Mouse (Mus musculus): Measurements from ENCODE around the gene Fbxo47. TPM values are rescaled to one million over a fixed set of nuclear protein-coding genes. Genes with fewer than 3 reads are reported as not detected.
A peak's percentile ranks its signal among the peaks of the same experiment; 100 is the strongest.

Gene Fbxo47
- polyA plus RNA-seq, 1 experiment from 2014 or later: 0.45 TPM

DNA sequence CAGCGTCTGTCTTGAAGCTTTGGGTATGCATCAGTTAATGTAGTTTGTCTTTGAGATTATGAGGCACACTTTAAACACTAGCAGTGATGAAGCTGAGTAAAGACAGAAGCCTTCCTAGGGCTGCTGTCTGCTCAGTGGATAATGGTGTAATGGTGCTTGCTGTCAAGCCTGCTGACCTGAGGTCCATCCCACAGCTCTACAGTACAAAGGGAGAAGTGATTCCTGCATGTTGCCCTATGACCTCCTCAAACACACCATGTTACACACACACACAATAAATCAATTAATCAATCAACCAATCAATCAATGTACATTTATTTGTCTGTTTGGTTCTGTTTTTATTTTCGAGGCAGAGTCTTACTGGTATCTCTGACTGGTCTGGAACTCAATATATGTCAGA, 21.8 kb downstream of the Fbxo47 start:
- Histone ChIP-seq H3K4me1 (ENCODE audit: insufficient read depth, low read length) (no peaks in the 10 kb centered on the region), H3K4me2 (replicated peaks; ENCODE audit: low read depth, low read length) (no peak overlapping the region), H3K36me3 (ENCODE audit: insufficient read depth, low read length) (no peaks in the 10 kb centered on the region), H3K4me3 (ENCODE audit: low read length) (no peak overlapping the region), H3K27ac (ENCODE audit: low read length) (no peak overlapping the region), H3K27me3 (ENCODE audit: insufficient read depth, low read length) (no peaks in the 10 kb centered on the region), H3K9me3 (ENCODE audit: low read length) (no peaks in the 10 kb centered on the region), H3K9ac (replicated peaks; ENCODE audit: low read length) (no peak overlapping the region)
- ATAC-seq (ENCODE audit: low FRiP score, low TSS enrichment): no peak
- WGBS: 86% methylated on average over 2 of the region's 2 CpGs

DNA sequence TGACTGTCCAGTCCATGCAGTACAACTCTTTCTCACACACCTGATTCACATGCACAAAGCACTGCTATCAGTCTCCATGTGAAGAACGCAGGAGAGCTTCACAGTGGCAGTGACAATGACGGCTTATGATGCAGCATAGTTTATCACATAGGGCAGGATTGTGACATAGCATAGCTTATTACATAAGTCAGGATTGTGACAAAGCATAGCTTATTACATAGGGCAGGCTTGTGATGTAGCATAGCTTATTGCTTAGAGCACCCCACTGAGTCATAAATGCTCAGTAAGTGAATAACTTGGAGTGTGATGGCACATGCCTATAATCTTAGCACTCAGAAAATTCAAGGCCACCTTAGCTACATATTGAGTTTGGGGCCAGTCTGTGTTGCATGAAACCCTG, 28.5 kb downstream of the Fbxo47 start:
- no peak overlapping the region for H3K4me3 ChIP-seq (ENCODE audit: low read length)
- no peak overlapping the region for H3K4me2 ChIP-seq (replicated peaks; ENCODE audit: low read depth, low read length)
- no peak for ATAC-seq (ENCODE audit: low FRiP score, low TSS enrichment)
- H3K27ac ChIP-seq (ENCODE audit: low read length): no peak overlapping the region
- no peaks in the 10 kb centered on the region for H3K27me3 ChIP-seq (ENCODE audit: insufficient read depth, low read length)
- no peaks in the 10 kb centered on the region for H3K9me3 ChIP-seq (ENCODE audit: low read length)
- WGBS: 87% methylated on average over 2 of the region's 2 CpGs
- H3K36me3 ChIP-seq (ENCODE audit: insufficient read depth, low read length): no peaks in the 10 kb centered on the region
- no peak overlapping the region for H3K9ac ChIP-seq (replicated peaks; ENCODE audit: low read length)
- H3K4me1 ChIP-seq (ENCODE audit: insufficient read depth, low read length): no peaks in the 10 kb centered on the region

DNA sequence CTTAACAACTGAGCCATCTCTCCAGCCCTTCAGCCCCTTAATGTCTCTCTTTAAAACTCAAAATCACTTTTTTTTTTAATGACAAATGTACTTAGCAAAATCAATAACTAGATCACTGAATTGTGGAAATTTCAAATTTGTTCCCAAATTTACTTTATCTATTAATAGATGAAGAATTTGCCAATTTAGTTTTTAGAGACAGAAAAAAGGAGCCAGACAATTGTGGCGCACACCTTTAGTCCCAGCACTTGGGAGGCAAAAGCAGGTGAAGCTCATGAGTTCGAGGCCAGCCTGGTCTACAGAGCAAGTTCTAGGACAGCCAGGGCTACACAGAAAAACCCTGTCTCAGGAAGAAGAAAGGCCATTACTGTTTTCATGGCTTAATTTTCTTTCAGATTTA, 32.4 kb downstream of the Fbxo47 start:
- no peaks in the 10 kb centered on the region for H3K36me3 ChIP-seq (ENCODE audit: insufficient read depth, low read length)
- no peaks in the 10 kb centered on the region for H3K9me3 ChIP-seq (ENCODE audit: low read length)
- WGBS: 88% methylated on average over 2 of the region's 2 CpGs
- H3K27me3 ChIP-seq (ENCODE audit: insufficient read depth, low read length): no peaks in the 10 kb centered on the region
- no peak overlapping the region for H3K4me3 ChIP-seq (ENCODE audit: low read length)
- no peak for ATAC-seq (ENCODE audit: low FRiP score, low TSS enrichment)
- no peak overlapping the region for H3K27ac ChIP-seq (ENCODE audit: low read length)
- H3K4me2 ChIP-seq (replicated peaks; ENCODE audit: low read depth, low read length): no peak overlapping the region
- no peak overlapping the region for H3K9ac ChIP-seq (replicated peaks; ENCODE audit: low read length)
- H3K4me1 ChIP-seq (ENCODE audit: insufficient read depth, low read length): no peaks in the 10 kb centered on the region

DNA sequence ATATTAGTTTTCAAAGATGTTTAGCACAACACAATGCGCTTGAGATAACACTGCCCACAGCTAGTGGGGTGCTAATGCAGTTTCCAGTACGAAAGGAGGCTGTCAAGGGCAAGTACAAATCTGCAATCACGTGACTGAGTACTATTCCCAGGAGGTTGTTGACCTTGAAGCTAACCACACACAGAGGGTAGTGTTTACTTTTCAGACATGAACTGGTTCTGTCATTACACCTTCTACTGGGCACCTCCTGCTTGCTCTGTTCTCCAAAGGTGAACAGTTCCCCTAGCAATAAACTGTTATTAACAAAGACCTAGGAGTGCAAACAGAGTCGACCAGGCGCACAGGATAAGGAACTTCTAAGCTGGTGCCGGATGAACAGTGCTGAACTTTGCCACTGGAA, 33.6 kb downstream of the Fbxo47 start:
- Histone ChIP-seq H3K36me3 (ENCODE audit: insufficient read depth, low read length) (no peaks in the 10 kb centered on the region), H3K4me1 (ENCODE audit: insufficient read depth, low read length) (no peaks in the 10 kb centered on the region), H3K27me3 (ENCODE audit: insufficient read depth, low read length) (no peaks in the 10 kb centered on the region), H3K4me2 (replicated peaks; ENCODE audit: low read depth, low read length) (no peak overlapping the region), H3K9ac (replicated peaks; ENCODE audit: low read length) (no peak overlapping the region), H3K4me3 (ENCODE audit: low read length) (no peak overlapping the region), H3K9me3 (ENCODE audit: low read length) (no peaks in the 10 kb centered on the region), H3K27ac (ENCODE audit: low read length) (no peak overlapping the region)
- ATAC-seq (ENCODE audit: low FRiP score, low TSS enrichment): no peak
- 48% methylated on average over 6 of the region's 6 CpGs for WGBS

DNA sequence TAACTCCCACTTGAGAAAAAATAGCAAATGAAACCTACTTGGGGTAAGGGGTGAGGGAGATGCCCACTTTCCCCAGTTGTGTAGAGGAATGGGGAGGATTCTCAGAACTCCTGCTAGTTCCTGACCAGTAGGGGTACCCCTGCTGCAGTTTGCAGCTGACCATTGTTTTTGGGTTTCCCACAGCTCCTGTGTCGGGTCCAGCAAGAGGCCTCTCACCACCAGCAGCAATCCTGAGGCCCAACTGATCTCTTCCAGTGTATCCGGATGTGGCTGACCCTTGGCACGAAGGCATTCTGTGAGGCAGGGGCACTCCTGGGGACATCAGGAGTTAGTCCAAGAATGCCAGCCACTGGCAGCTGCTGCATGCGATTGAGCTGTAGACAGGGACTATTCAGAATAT, 42.0 kb downstream of the Fbxo47 start:
- 56% methylated on average over 4 of the region's 4 CpGs for WGBS
- Histone ChIP-seq H3K36me3 (ENCODE audit: insufficient read depth, low read length) (peaks cover 5% of the 10 kb centered on the region; the same call in 1 of the 2 replicates), H3K27ac (ENCODE audit: low read length) (0 out of 2 replicates have a peak overlapping the region, but pooled peaks have one; percentile 38), H3K4me2 (replicated peaks; ENCODE audit: low read depth, low read length) (peak overlapping the region; percentile 69; the same call in 1 of the 2 replicates), H3K9me3 (ENCODE audit: low read length) (no peaks in the 10 kb centered on the region), H3K4me1 (ENCODE audit: insufficient read depth, low read length) (peaks cover 9% of the 10 kb centered on the region), H3K9ac (replicated peaks; ENCODE audit: low read length) (peak overlapping the region; percentile 26; the same call in 1 of the 2 replicates), H3K4me3 (ENCODE audit: low read length) (no peak overlapping the region), H3K27me3 (ENCODE audit: insufficient read depth, low read length) (no peaks in the 10 kb centered on the region)
- ATAC-seq (ENCODE audit: low FRiP score, low TSS enrichment): no peak

DNA sequence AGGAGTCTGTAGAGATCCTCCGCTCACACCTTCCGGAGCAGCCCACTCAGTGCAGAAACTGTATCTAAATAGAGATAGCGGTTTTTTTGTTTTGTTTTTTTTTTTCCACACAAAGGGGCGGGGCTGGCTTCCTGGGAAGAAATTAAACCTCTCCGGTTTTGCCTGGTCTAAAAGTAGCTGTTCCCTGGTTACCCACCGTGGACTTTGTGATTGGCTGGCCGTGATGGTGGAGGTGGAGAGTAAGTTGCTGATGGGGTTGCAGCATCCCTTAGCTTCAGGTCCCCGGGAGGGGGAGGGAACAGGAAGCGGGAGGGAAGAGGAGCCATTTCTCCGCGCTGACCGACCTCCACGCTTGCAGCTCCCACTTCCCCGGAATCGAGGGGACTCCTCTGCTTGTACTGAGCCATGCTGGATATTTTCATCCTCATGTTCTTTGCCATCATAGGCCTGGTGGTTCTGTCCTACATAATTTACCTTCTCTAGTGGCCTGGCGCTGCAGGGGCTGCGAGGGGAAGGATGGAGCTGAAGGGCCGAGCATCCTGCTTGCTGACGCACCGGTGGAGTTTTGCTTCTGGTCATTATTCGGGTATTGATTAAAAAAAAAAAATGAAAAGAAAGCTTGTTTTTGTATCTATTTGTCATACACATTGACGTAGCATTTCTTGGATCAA, 42.8 kb downstream of the Fbxo47 start:
- Histone ChIP-seq H3K4me2 (replicated peaks; ENCODE audit: low read depth, low read length) (peak overlapping the region; percentile 69), H3K27ac (ENCODE audit: low read length) (peak overlapping the region; percentile 85), H3K27me3 (ENCODE audit: insufficient read depth, low read length) (no peaks in the 10 kb centered on the region), H3K9ac (replicated peaks; ENCODE audit: low read length) (peak overlapping the region; percentile 68), H3K9me3 (ENCODE audit: low read length) (no peaks in the 10 kb centered on the region), H3K4me3 (ENCODE audit: low read length) (peak overlapping the region; percentile 56), H3K36me3 (ENCODE audit: insufficient read depth, low read length) (peaks cover 13% of the 10 kb centered on the region; the same call in 1 of the 2 replicates), H3K4me1 (ENCODE audit: insufficient read depth, low read length) (peaks cover 9% of the 10 kb centered on the region)
- WGBS: 2% methylated on average over 22 of the region's 22 CpGs
- peak; percentile 88 for ATAC-seq (ENCODE audit: low FRiP score, low TSS enrichment)

DNA sequence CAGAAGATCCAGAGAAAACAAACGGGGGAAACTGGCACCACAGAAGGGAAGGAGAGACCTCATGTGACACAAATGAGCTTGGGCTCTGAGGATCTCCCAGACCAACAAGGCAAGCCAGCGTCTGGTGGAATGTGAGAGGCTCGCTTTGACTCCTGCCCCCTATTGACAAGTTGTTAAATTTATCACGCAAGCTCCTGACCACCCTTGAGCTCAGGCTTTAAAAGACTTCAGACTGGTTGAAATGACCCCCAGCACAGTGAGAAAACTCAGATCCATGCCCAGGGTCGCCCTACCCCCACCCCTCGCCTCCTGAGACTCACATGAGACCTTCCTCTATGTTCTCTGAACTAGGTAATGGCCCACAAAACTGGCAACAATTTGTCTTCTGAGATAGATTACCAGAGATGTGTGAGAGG, 43.4 kb downstream of the Fbxo47 start, which contains the start of gene B230217C12Rik:
Gene B230217C12Rik (plus strand): TSS at position 242 of the 416 bp plus-strand sequence.
- H3K27ac ChIP-seq (ENCODE audit: low read length): peak within 1 kb of the TSS; percentile 85
- peaks cover 9% of the 10 kb centered on the region for H3K4me1 ChIP-seq (ENCODE audit: insufficient read depth, low read length)
- H3K4me2 ChIP-seq (replicated peaks; ENCODE audit: low read depth, low read length): peak within 1 kb of the TSS; percentile 69
- H3K9me3 ChIP-seq (ENCODE audit: low read length): no peaks in the 10 kb centered on the region
- WGBS: 2% methylated on average over 6 of the region's 6 CpGs
- peak; percentile 33; the same call in 1 of the 2 replicates for ATAC-seq (ENCODE audit: low FRiP score, low TSS enrichment)
- H3K27me3 ChIP-seq (ENCODE audit: insufficient read depth, low read length): no peaks in the 10 kb centered on the region
- peak within 1 kb of the TSS; percentile 68 for H3K9ac ChIP-seq (replicated peaks; ENCODE audit: low read length)
- H3K36me3 ChIP-seq (ENCODE audit: insufficient read depth, low read length): peaks cover 19% of the 10 kb centered on the region; the same call in 1 of the 2 replicates
- H3K4me3 ChIP-seq (ENCODE audit: low read length): peak within 1 kb of the TSS; percentile 56

DNA sequence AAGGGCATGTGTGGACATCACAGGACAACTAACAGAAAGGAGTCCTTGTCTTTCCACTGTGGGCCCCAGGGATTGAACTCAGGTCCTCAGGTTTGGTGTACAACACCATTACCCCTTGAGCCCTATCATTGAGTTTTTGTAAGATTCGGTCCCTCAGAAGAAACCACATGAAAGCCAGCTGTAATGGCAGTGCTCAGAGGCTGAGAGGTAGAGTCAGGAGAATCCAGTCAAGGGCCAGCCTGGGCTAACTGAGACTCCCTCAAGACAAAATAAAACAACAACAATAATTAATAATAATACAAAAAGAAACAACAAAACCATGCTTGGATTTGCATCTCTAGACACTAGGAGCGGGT, 43.8 kb downstream of the Fbxo47 start:
- Histone ChIP-seq H3K4me3 (ENCODE audit: low read length) (no peak overlapping the region), H3K4me1 (ENCODE audit: insufficient read depth, low read length) (peaks cover 9% of the 10 kb centered on the region), H3K36me3 (ENCODE audit: insufficient read depth, low read length) (peaks cover 23% of the 10 kb centered on the region), H3K9ac (replicated peaks; ENCODE audit: low read length) (no peak overlapping the region), H3K9me3 (ENCODE audit: low read length) (no peaks in the 10 kb centered on the region), H3K4me2 (replicated peaks; ENCODE audit: low read depth, low read length) (peak overlapping the region; percentile 69; the same call in 1 of the 2 replicates), H3K27ac (ENCODE audit: low read length) (peak overlapping the region; percentile 85; the same call in 1 of the 2 replicates), H3K27me3 (ENCODE audit: insufficient read depth, low read length) (no peaks in the 10 kb centered on the region)
- 64% methylated on average over 2 of the region's 2 CpGs for WGBS
- no peak for ATAC-seq (ENCODE audit: low FRiP score, low TSS enrichment)

DNA sequence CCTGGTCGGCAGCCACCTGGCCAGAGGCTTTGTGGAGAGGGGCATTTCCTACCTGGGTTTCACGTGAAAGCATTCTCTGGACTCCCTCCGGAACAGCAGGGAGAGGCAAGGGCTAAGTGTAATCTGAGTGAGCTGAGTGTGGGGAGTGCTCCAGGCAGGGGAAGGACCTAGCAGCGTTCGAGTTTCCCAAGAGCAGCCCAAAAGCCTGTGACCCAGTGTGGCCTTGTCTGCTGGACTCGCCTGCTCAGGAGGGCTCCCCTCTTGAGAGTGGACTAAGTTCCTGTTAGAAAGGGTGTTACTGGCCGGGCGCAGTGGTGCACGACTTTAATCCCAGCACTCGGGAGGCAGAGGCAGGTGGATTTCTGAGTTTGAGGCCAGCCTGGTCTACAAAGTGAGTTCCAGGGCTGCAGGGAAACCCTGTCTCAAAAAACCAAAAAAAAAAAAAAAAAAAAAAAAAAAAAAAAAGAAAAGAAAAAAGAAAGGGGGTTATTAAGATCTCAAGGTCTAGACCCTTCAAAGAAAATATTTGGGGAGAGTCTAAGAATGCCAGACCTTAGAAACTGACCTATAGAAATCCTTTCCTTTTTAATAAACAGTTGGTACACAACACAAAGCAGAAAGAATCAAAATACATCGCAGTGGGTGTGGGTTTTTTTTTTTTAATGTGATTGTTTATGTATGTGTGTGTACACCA, 44.4 kb downstream of the Fbxo47 start:
- Histone ChIP-seq H3K36me3 (ENCODE audit: insufficient read depth, low read length) (peaks cover 28% of the 10 kb centered on the region), H3K9ac (replicated peaks; ENCODE audit: low read length) (no peak overlapping the region), H3K27me3 (ENCODE audit: insufficient read depth, low read length) (no peaks in the 10 kb centered on the region), H3K27ac (ENCODE audit: low read length) (peak overlapping the region; percentile 43), H3K4me1 (ENCODE audit: insufficient read depth, low read length) (peaks cover 9% of the 10 kb centered on the region), H3K4me3 (ENCODE audit: low read length) (no peak overlapping the region), H3K9me3 (ENCODE audit: low read length) (no peaks in the 10 kb centered on the region), H3K4me2 (replicated peaks; ENCODE audit: low read depth, low read length) (no peak overlapping the region)
- ATAC-seq (ENCODE audit: low FRiP score, low TSS enrichment): peak; percentile 50; the same call in 1 of the 2 replicates
- 52% methylated on average over 11 of the region's 11 CpGs for WGBS
